Mouse (Mus musculus) neural tube, embryonic 10.5 days (tissue): ENCODE data around the gene Krtdap.
"Not testable (repeated sequence)": the region's sequence is repeated elsewhere in the genome, so short reads cannot be mapped to it uniquely, and the experiment has no call there.

Experiments used
- DNase-seq: peaks from one replicate; pipeline ENCODE4 v3.0.0-alpha.2; 2017; ENCODE audit warnings: low spot score; ENCODE audit errors: extremely low spot score

The Krtdap gene

GRCm38 (mm10) chr7:30787377-30788022 is at the start of gene Krtdap:
Gene Krtdap (plus strand): TSS chr7:30787896.
- DNase-seq, result no peak

DNA sequence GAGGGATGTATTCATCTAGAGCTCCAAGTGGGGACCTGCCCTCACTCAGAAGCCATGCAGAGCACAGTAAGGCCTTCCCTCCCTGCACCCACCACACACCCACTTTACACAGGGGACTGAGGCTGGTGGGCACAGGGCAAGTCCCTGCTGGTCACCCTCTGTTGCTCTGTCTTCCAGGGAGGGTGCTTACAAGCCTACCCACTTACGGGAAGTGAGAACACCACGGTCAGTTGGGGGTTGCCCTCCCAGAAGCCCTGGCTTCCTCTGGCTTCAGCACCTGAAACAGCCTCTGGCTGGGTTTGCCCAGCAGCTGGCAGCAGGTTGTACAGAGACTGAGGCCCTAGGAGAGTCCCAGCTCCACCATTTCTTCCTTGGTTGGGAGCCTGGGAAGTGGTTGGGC is 45.1 kb upstream of the Krtdap start:
- not testable (repeated sequence) for DNase-seq

- not testable (repeated sequence) for DNase-seq
Observed at GRCm38 (mm10) chr7:30743617-30744016, 44.1 kb upstream of the Krtdap start, which contains the start of gene Gapdhs. Gene Gapdhs (minus strand): TSS chr7:30743681.

GRCm38 (mm10) chr7:30744022-30744598 is 43.6 kb upstream of the Krtdap start:
- no peak for DNase-seq

- no peak for DNase-seq
Observed at GRCm38 (mm10) chr7:30747525-30748204, 40.0 kb upstream of the Krtdap start.

DNA sequence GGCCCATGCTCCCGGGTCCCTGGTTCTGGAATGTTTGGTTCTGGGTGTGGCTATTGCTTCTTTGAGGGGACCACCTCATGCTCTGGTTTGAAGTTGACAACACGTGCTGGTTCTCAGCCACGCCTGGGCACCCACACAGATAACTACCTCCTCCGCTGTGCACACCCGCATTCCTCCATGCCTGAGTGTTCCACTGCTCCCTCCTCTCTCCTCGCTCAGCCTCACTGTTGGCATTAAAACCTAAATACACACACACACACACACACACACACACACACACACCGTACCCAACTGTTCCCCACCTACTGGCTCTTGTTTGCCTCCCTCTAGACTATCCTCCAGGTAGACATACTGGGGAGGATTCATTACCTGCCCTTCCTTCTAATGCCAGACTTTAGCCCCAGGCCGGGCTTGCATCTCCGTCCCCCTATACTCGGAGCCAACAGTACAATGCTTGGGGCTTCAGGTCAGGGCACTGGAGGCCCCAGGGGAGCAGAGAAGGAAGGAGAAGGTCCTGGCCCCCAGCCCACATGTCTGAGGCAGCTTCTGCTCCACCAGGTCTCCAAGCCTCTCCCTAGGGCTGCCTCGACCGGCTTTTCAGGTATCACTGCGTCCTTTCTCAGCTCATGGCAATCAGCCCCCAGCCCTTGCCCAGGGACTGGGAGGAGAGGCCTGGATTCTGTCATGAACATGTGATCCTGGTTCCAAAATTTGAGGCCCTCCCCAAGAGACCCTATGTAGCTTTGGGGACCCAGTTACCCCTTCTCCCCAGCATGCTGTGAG is 37.7 kb upstream of the Krtdap start:
- no peak for DNase-seq

DNA sequence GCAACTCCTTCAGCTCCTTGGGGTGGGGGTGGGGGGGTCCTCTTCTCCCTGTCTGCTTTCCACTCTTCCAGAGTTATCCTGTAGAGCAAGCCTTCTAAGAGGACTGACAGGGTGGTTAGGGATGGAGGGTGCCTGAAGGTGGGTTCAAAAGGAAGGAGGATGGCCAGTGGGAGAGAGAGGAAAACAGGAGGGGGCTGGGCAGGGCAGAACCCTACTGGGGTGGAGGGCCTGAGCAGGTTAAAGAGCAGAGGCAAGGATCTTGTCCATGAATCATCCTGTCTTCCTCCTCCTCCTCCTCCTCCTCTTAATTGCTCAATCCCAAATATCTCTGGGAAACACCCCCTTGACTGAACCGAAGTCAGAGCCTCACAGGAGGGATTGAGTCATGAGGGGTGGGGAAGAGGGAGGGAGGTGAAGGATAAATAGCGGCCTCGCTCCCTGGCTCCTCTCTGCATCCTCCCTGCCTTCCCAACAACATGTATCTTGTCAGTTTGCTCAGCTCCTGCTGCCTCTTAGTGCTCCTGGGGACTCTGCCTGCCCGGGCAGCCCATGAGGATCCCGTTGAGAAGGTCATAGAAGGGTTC is 36.5 kb upstream of the Krtdap start, which contains the start of gene Sbsn:
Sbsn (plus strand) TSS at position 386 of the 584 bp plus-strand sequence.
- DNase-seq, result no peak

- DNase-seq, result no peak
Observed at GRCm38 (mm10) chr7:30757001-30757400, 30.7 kb upstream of the Krtdap start.

DNA sequence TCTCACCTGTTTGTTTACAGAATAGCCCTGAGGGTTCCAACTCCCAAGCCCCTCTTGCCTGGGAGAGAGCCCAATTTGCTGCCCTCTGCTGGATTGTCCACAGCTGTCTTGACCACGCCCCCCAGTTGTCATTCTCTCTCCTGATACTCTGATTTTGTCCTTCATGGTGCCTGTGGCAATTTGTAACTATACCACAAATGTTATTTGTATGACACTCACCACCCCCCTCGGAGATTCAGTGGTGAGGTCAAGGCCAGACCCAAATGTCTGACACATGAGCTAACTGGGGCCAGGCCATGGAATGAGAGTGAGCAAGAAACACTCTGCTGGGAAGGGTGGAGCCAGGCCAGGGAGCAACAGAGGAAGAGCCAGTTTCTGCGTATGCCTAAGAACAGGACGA is 28.8 kb upstream of the Krtdap start:
- DNase-seq, result peak; percentile 34

GRCm38 (mm10) chr7:30761769-30762352 is 25.8 kb upstream of the Krtdap start:
- no peak for DNase-seq

- no peak for DNase-seq
Observed at GRCm38 (mm10) chr7:30763456-30763855, 24.2 kb upstream of the Krtdap start, which contains the start of gene Dmkn. Gene Dmkn (plus strand): TSS chr7:30763756.

GRCm38 (mm10) chr7:30765173-30765572 is 22.5 kb upstream of the Krtdap start:
- DNase-seq, result no peak

GRCm38 (mm10) chr7:30766408-30766807 is 21.3 kb upstream of the Krtdap start:
- no peak for DNase-seq

- no peak for DNase-seq
Observed at GRCm38 (mm10) chr7:30769236-30769635, 18.5 kb upstream of the Krtdap start.

- no peak for DNase-seq
Observed at GRCm38 (mm10) chr7:30776104-30776503, 11.6 kb upstream of the Krtdap start.

DNA sequence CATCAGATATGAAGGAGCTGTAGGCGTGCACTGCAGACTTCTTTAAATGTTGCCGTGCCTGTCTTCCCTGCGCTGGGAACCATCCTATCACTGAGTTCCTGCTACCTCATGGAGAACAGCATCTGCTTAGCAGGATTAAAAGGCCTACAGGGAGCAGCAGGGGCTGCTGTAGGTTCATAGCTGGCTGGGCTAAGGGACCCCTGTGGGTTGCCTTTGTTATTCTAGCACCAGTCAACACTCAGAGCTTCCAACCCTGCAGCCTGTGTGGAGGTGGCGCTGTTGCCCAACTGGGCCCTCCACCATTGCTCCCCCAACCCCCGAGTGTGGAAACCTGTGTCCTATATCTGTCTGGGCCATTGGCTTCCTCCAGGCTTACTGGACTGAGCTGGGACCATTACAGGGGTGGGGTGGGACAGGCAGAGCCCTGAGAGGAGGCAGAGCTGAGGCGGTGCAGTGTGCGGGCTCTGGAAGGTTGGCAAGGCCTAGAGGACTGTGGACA is 10.6 kb upstream of the Krtdap start:
- no peak for DNase-seq

DNA sequence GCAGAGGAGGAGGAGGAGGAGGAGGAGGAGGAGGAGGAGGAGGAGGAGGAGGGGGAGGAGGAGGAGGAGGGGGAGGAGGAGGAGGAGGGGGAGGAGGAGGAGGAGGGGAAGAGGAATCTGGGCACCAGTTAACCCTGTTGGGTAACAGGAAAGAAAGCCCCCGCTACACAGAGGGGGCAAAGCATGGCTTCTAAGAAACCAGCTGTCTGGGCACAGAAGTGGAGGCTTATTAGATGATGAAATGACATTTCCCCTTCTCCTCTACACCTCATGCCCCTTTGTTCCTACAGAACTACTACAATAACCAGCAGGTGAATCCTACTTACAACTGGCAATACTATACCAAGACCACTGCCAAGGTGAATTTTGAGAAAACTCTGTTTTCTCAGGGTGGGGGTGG is 9.8 kb upstream of the Krtdap start:
- no peak for DNase-seq

DNA sequence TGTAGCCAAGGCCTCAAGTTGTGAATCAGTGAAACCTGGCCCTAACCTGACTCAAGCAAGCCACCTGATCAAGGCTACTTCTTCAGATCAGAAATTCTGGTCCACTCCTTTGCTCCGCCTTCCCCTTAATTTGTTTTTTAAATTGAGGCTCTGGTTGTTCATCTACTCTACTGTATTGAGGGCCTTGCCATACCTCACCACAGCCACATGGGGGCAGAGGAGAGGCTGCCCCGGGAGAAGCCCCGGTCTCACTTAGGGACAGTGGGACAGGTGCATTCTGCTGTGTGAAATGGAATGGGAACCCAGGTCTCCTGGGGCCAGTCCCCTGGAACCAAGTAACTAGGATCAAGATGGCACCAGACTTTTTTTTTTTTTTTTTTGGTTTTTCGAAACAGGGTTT is 5.9 kb upstream of the Krtdap start:
- DNase-seq, result no peak

GRCm38 (mm10) chr7:30782658-30783057 is 5.0 kb upstream of the Krtdap start:
- DNase-seq, result no peak

DNA sequence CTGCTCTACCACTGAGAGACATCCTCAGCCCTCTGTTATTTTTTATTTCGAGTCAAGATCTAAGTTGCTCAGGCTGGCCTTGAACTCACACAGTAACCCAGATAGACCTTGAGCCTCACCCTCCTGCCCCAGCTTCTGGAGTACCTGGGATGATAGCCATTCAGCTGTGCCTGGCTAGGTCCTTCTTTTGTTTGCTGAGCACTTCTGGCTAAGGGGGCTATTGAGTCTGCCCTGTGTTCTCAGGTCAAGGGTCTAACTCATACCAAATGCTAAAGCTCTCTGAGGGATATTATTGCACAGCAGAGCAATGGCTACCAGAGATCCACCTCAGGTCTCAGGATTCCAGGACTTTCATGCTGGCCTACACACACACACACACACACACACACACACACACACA is 2.5 kb upstream of the Krtdap start:
- DNase-seq, result no peak
